Mouse (Mus musculus): ENCODE data around the gene Fgf3.
"Not testable (repeated sequence)": the region's sequence is repeated elsewhere in the genome, so short reads cannot be mapped to it uniquely, and the experiment has no call there.

Gene Fgf3

GRCm38 (mm10) chr7:144861056-144861768 lies 23.3 kb downstream of the Fgf3 start:
- DNase-seq, result no peak

GRCm38 (mm10) chr7:144861769-144862070 lies 23.8 kb downstream of the Fgf3 start:
- DNase-seq, result no peak

DNA sequence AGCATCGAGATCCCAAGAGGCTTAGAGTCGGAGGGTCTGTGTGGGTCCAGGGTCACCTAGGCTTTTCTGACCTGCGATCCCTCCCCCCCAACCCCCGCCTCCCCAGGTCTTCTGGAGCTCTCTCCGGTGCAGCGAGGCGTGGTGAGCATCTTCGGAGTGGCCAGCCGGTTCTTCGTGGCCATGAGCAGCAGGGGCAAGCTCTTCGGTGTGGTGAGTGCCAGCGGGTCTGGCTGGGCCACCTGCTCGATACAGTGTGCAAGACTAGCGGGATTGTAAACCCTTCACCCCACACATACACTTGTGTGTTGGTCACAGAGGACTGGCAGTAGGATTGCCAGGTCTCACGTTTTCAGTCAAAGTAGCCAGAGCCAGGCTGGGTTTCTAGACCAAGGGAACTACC lies 24.2 kb downstream of the Fgf3 start:
- DNase-seq, result no peak

DNA sequence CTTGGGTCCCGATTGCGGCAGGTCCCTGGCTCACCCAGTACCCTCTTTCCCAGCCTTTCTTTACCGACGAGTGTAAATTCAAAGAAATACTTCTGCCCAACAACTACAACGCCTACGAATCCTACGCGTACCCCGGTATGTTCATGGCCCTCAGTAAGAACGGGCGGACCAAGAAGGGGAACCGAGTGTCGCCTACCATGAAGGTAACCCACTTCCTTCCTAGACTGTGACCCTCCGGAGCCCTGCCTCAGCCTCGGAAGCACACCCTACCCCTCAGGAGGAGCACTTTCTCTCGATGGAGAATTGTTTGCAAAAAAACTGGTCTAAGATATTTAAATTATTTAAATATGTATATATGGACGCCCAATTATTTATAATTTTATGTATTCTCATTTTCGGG lies 24.8 kb downstream of the Fgf3 start:
- no peak for DNase-seq

GRCm38 (mm10) chr7:144863196-144863595 lies 25.3 kb downstream of the Fgf3 start:
- DNase-seq, result no peak

- DNase-seq, result no peak
Observed at GRCm38 (mm10) chr7:144864160-144864670, 26.3 kb downstream of the Fgf3 start.

DNA sequence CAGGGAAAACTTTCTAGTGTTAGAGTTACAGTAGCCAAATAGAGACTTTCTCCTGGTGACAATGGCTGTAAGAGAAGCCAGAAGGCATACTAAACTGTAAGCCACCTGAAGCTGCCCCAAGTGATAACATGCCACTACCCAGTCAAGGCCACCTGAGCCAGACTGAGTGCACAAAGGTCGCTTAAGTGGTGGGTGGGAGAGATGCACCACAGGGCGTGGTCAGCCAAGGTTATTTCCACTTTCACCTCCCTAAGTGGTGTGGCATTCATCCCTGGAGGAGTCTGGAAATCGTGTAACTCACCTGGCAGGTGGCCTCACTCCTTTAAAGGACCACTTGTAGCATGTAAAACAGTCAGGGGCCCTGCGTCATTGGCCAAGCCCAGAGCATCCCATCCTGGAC lies 29.3 kb downstream of the Fgf3 start:
- no peak for DNase-seq

DNA sequence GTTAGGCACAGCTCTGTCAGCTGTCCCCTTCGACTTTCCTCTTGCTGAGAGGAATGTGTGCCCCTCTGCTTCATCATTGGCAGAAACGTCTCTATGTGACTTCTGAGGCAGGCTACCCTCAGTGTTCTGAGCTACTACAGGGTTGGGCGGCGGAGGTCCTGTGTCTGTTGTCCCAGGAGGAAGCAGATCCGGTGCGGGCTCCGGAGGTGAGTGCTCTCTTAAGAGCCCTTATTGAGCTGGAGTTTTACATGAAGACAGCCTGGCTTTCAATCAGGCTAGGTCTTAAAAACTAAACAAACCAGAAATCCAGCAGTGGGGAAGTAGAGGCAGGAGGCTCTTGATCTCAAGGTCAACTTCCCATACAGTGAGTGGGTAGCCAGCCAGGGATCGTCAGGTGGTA lies 29.7 kb downstream of the Fgf3 start:
- DNase-seq, result no peak

DNA sequence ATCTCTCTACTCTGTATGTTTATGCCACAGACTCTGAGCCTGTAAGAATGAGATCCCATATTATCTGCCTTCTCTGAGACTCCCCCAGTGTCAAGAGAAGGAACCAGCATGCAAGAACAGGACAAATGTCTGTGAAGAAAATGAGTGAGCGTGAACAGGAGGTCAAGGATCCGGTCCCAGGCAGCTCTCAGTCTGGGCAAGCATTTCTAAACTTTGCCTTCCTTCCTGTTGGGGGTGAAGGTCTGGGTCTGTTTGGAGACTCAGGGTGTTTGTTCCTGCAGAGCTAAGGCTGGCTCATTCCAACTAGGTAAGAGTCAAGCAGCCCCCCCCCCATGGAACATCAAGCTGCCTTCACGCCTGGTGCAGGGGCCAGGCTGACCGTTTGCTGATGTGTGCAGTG lies 34.5 kb downstream of the Fgf3 start:
- DNase-seq, result no peak

DNA sequence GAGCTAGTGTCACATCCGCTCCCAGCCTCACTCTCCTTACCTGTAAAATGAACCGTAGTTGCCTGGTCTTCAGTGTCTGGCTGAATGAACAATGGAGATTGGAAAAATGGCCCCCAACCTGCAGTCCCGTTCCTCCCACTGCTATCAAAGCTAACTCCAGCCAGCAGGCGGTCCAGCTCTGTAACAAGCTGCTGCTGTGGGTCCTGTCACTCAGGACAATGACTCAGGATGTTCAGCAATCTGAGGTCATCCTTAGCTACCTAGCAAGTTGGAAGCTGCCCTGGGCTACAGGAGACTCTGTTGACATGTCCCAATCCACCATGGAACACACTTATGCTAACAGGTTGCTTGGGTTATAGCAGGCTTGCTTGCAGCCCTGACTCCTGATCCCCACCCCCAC lies 35.3 kb downstream of the Fgf3 start:
- no peak for DNase-seq

DNA sequence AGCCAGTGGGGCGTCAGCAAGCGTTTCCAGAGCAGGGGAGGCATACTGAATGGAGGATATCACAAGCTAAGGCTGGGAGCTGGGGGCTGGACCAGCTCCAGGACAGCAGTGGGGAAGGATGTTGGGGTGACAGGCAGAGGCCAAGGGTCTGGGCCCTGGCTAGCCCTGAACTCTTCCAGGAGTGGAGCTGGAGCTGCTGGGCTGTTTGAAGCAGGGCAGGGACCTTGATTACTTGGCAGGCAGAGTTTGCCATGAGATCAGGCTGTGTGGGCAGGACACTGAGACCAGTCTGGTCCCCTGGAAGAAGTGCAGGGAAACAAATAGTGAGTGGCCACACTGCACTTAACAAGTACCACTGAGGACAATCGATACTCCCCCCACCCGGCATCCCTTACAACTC lies 36.3 kb downstream of the Fgf3 start:
- DNase-seq, result no peak

- DNase-seq, result no peak
Observed at GRCm38 (mm10) chr7:144878401-144878800, 40.5 kb downstream of the Fgf3 start.

- no peak for DNase-seq
Observed at GRCm38 (mm10) chr7:144883106-144883505, 45.2 kb downstream of the Fgf3 start.

DNA sequence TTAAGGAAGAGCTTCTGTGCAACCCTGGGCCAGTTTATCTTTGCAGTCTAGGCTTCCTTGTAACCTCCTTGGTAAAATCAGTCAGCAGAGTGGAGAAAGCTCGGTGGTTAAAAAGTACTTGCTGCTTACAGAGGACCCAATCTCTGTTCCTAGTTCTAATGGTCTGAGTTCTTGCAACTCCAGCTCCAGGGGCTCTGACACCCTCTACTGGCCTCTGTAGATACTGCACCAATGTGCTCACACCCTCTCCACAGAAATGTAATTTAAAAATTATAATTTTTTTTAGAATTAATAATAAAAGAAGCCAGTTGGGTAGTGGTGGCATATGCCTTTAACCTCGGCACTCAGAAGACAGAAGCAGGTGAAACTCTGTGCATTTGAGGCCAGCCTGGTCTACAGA lies 49.8 kb downstream of the Fgf3 start:
- no peak for DNase-seq

DNA sequence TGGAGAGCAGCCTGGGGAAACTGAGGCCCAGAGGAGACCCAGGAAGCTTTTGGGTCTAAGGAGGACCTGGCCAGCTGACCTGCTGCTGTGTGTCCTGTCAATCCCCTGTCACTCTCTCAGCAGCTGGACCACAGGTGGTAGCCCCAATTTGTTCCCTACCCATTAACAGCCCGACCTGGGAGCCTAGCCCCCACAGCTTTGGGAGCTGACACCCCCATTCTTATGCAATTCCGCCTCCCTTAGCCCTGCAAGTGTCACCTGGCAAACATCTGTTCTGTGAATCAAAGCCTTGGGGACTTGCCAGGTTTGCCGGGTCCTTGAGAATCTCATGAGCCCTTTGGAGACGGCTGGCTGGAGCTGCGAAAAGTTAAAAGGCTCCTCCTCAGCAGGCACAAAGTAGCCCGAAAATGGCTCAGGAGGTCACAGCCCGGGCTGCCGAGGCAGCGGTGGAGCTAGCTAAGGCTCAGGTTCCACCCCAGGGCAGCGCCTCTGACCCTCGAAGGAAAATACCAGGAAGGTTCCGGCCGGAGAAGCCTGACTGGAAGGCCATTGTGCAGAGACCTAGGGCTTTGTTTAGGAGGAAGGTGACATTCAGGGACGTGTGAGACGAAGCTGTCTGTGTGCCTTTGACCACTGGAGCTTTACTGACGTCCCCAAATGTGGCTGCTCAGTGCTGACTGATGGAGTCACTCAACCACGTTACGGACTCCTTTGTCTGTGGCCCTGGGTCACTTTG lies 50.8 kb downstream of the Fgf3 start:
- no peak for DNase-seq

DNA sequence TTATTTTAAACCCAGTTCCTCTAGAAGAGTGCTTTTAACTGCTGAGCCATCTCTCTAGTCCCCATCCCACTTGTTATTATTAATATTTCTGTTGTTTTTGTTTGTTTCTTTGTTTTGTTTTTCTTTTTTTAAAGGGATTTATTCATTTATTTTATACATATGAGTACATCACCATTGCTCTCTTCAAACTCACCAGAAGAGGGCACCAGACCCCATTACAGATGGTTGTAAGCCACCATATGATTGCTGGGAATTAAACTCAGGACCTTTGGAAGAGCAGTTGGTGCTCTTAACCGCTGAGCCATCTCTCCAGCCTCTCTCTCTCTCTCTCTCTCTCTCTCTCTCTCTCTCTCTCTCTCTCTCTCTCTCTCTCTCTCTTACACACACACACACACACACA lies 52.8 kb downstream of the Fgf3 start:
- not testable (repeated sequence) for DNase-seq

- DNase-seq, result no peak
Observed at GRCm38 (mm10) chr7:144891863-144892262, 54.0 kb downstream of the Fgf3 start.

DNA sequence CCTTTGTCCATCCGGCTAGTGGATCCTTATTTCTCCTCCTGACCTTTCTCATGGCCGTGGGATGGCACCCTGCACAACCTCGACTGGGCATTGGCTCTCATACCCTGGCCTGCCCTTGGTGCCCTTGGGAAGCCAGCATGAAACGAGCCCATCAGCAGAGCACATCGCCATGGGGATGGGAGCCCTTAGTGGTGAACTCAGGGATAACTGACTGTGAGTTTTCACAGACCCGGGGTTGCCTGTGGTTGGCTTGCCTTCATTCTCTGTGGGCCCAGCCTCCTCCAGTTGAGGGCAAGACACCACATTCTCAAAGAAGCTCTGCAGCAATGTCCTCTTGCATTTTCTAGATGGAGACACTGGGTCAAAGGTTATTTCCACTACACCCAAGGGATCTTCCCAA lies 54.4 kb downstream of the Fgf3 start:
- DNase-seq, result no peak

Data from right cerebral cortex, postnatal 4 days (tissue).